Mouse (Mus musculus) kidney, embryonic 16.5 days (tissue): ENCODE results near the gene Klrg1. TPM values are rescaled to one million over a fixed set of nuclear protein-coding genes. Genes with fewer than 3 reads are reported as not detected.
A peak's percentile ranks its signal among the peaks of the same experiment; 100 is the strongest.

Experiments used
- ATAC-seq: fragments of 200-750 bp; cut with Nextera tagmentation; 2 replicates; pipeline ENCODE4 v1.8.0; 2017; ENCODE audit warnings: moderate TSS enrichment; ENCODE audit not compliant: low FRiP score, low TSS enrichment
- H3K27ac ChIP-seq: fragments of 300-500 bp; sonication (generic); 2 replicates; pipeline ENCODE4 v1.5.1; 2014; ENCODE audit warnings: low read length
- H3K27me3 ChIP-seq: fragments of 300-500 bp; sonication (generic); 2 replicates; pipeline ENCODE4 v1.6.1; 2014; ENCODE audit warnings: low read length, control low read depth, mixed read lengths; ENCODE audit not compliant: insufficient read depth
- H3K36me3 ChIP-seq: fragments of 300-500 bp; sonication (generic); 2 replicates; pipeline ENCODE4 v1.6.1; 2014; ENCODE audit warnings: low read length, control low read depth, mixed read lengths; ENCODE audit not compliant: insufficient read depth
- H3K4me1 ChIP-seq: fragments of 300-500 bp; sonication (generic); 2 replicates; pipeline ENCODE4 v1.6.1; 2014; ENCODE audit warnings: low read length, control low read depth, mixed read lengths; ENCODE audit not compliant: insufficient read depth
- H3K4me2 ChIP-seq: fragments of 300-500 bp; sonication (generic); replicated peaks from 2 replicates; pipeline ENCODE4 v1.6.1; 2014; ENCODE audit warnings: low read depth, low read length
- H3K4me3 ChIP-seq: fragments of 300-500 bp; sonication (generic); 2 replicates; pipeline ENCODE4 v1.5.1; 2014; ENCODE audit warnings: mild to moderate bottlenecking, low read length
- H3K9ac ChIP-seq: fragments of 300-500 bp; sonication (generic); replicated peaks from 2 replicates; pipeline ENCODE4 v1.6.1; 2014; ENCODE audit warnings: low read length
- H3K9me3 ChIP-seq: fragments of 300-500 bp; sonication (generic); 2 replicates; pipeline ENCODE4 v1.6.1; 2016; ENCODE audit warnings: low read length, control low read depth
- WGBS: fragments of 180-500 bp; shearing (Covaris S2); extraction: QIAGEN DNeasy Blood & Tissue Kit; methylation state at CpG from one replicate; pipeline ENCODE4 v1.1.7; 2014; 5-methylcytosine and 5-hydroxymethylcytosine counted together
- polyA plus RNA-seq: library from polyadenylated mRNA; unstranded; fragments of >200 nt; fragmentation: Nextera tagmentation; extraction: Ambion mirVana; gene quantifications from 2 replicates; pipeline ENCODE4 v1.2.1, GENCODE M21; 2015

The Klrg1 gene
- polyA plus RNA-seq, 1 experiment from 2014 or later: not detected

- H3K4me3 ChIP-seq: no peak overlapping the region
- no peak overlapping the region for H3K9ac ChIP-seq
- H3K4me1 ChIP-seq: peaks cover 4% of the 10 kb centered on the region; the same call in 1 of the 2 replicates
- no peaks in the 10 kb centered on the region for H3K27me3 ChIP-seq
- H3K27ac ChIP-seq: no peak overlapping the region
- H3K36me3 ChIP-seq: no peaks in the 10 kb centered on the region
- ATAC-seq: no peak
- 30% methylated on average over 6 of the region's 6 CpGs for WGBS
- H3K9me3 ChIP-seq: no peaks in the 10 kb centered on the region
- no peak overlapping the region for H3K4me2 ChIP-seq
These were observed 21.7 kb upstream of the Klrg1 start for GRCm38 (mm10) chr6:122304355-122304754.

DNA sequence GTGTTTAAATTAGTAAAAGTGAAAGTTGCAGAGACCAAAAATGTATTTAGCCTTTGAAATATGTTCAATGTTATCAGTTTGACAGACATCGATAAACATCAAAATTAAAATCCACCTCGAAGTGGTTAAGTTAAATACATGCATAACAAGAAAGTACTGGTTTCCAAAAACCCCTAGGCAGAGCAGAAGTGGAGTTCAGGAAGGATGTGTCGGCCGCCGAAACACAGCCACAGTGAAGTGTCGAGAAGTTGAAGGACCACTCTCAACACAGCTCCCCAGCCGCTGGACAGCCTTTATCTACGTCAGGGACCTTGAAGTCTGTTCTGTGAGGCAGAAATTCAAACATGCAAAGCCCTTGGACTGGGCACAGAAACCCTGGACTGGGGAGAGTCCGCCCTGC lies 20.8 kb upstream of the Klrg1 start:
- Histone ChIP-seq H3K4me1 (peaks cover 4% of the 10 kb centered on the region; the same call in 1 of the 2 replicates), H3K4me2 (no peak overlapping the region), H3K27me3 (no peaks in the 10 kb centered on the region), H3K36me3 (no peaks in the 10 kb centered on the region), H3K9me3 (no peaks in the 10 kb centered on the region), H3K4me3 (no peak overlapping the region), H3K9ac (no peak overlapping the region), H3K27ac (no peak overlapping the region)
- no peak for ATAC-seq
- 70% methylated on average over 9 of the region's 9 CpGs for WGBS

GRCm38 (mm10) chr6:122302661-122303060 lies 20.0 kb upstream of the Klrg1 start:
- H3K9me3 ChIP-seq: no peaks in the 10 kb centered on the region

GRCm38 (mm10) chr6:122302121-122302520 lies 19.4 kb upstream of the Klrg1 start:
- H3K36me3 ChIP-seq: no peaks in the 10 kb centered on the region
- WGBS: 41% methylated on average over 1 of the region's 1 CpGs
- no peak overlapping the region for H3K9ac ChIP-seq
- H3K4me2 ChIP-seq: no peak overlapping the region
- H3K27me3 ChIP-seq: no peaks in the 10 kb centered on the region
- no peaks in the 10 kb centered on the region for H3K9me3 ChIP-seq
- no peak overlapping the region for H3K4me3 ChIP-seq
- ATAC-seq: no peak
- H3K4me1 ChIP-seq: peaks cover 5% of the 10 kb centered on the region; the same call in 1 of the 2 replicates
- H3K27ac ChIP-seq: no peak overlapping the region

More at GRCm38 (mm10) chr6:122302661-122303060, 20.0 kb upstream of the Klrg1 start:
- H3K9ac ChIP-seq: no peak overlapping the region
- WGBS: 85% methylated on average over 4 of the region's 4 CpGs
- no peaks in the 10 kb centered on the region for H3K36me3 ChIP-seq
- no peak overlapping the region for H3K27ac ChIP-seq
- no peak for ATAC-seq
- 0 out of 2 replicates have a peak, but pooled peaks cover 4% of the 10 kb centered on the region for H3K4me1 ChIP-seq
- H3K4me2 ChIP-seq: no peak overlapping the region
- no peaks in the 10 kb centered on the region for H3K27me3 ChIP-seq
- H3K4me3 ChIP-seq: no peak overlapping the region

- H3K9ac ChIP-seq: no peak overlapping the region
- no peaks in the 10 kb centered on the region for H3K36me3 ChIP-seq
- H3K9me3 ChIP-seq: no peaks in the 10 kb centered on the region
- H3K4me2 ChIP-seq: no peak overlapping the region
- no peak overlapping the region for H3K27ac ChIP-seq
- no peak overlapping the region for H3K4me3 ChIP-seq
- WGBS: 47% methylated on average over 3 of the region's 3 CpGs
- H3K27me3 ChIP-seq: no peaks in the 10 kb centered on the region
- ATAC-seq: no peak
- peaks cover 8% of the 10 kb centered on the region; the same call in 1 of the 2 replicates for H3K4me1 ChIP-seq
These were observed 17.0 kb upstream of the Klrg1 start for GRCm38 (mm10) chr6:122299621-122300133.

DNA sequence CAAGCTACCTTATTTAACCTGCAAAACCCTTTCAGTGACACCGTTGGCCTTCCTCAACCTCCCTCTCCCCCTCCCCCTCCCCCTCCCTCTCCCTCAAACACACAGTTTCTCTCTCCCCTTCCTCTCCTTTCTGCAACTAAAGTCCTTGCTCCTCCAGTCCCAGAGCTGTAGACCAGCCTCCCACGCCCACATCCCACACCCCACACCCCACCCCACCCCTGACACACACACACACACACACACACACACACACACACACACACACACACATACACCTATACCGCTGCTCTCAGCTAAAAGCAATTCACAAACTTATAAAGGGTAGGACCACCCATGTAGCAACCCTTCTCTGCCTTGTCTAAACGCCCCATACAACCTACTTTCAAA lies 15.5 kb upstream of the Klrg1 start:
- H3K27me3 ChIP-seq: no peaks in the 10 kb centered on the region
- no peaks in the 10 kb centered on the region for H3K9me3 ChIP-seq
- peak overlapping the region; percentile 74 for H3K4me2 ChIP-seq
- H3K9ac ChIP-seq: no peak overlapping the region
- no peak overlapping the region for H3K27ac ChIP-seq
- no peak overlapping the region for H3K4me3 ChIP-seq
- ATAC-seq: no peak
- peaks cover 4% of the 10 kb centered on the region; the same call in 1 of the 2 replicates for H3K4me1 ChIP-seq
- WGBS: 53% methylated on average over 4 of the region's 4 CpGs
- H3K36me3 ChIP-seq: no peaks in the 10 kb centered on the region

GRCm38 (mm10) chr6:122297279-122298222 lies 14.9 kb upstream of the Klrg1 start:
- no peaks in the 10 kb centered on the region for H3K9me3 ChIP-seq
- no peaks in the 10 kb centered on the region for H3K27me3 ChIP-seq
- peaks cover 4% of the 10 kb centered on the region; the same call in 1 of the 2 replicates for H3K4me1 ChIP-seq
- ATAC-seq: peak; percentile 74
- H3K36me3 ChIP-seq: no peaks in the 10 kb centered on the region
- peak overlapping the region; percentile 47 for H3K4me3 ChIP-seq
- H3K4me2 ChIP-seq: peak overlapping the region; percentile 74
- 5% methylated on average over 25 of the region's 25 CpGs for WGBS
- peak overlapping the region; percentile 61 for H3K9ac ChIP-seq
- H3K27ac ChIP-seq: peak overlapping the region; percentile 31; the same call in 1 of the 2 replicates

DNA sequence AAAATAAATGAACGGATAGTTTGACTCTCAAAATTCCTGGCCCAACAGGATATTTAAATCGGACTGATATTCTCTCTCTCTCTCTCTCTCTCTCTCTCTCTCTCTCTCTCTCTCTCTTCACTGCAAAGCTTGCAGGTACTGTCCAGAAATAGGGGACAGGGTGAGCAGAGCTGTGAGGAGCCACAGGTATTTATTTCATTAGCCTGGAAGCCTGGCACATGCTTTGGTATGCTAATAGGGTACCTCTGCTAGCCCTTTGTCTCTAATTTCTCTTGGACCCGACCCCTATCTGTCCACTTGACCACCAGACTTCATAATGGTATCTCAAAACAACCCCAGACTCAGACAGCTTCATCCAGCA lies 14.2 kb upstream of the Klrg1 start:
- Histone ChIP-seq H3K9ac (peak overlapping the region; percentile 61), H3K27ac (peak overlapping the region; percentile 31; the same call in 1 of the 2 replicates), H3K4me1 (peaks cover 4% of the 10 kb centered on the region; the same call in 1 of the 2 replicates), H3K9me3 (no peaks in the 10 kb centered on the region), H3K27me3 (no peaks in the 10 kb centered on the region), H3K4me2 (peak overlapping the region; percentile 74), H3K36me3 (no peaks in the 10 kb centered on the region), H3K4me3 (peak overlapping the region; percentile 47)
- ATAC-seq: no peak
- WGBS: 35% methylated on average over 3 of the region's 3 CpGs

DNA sequence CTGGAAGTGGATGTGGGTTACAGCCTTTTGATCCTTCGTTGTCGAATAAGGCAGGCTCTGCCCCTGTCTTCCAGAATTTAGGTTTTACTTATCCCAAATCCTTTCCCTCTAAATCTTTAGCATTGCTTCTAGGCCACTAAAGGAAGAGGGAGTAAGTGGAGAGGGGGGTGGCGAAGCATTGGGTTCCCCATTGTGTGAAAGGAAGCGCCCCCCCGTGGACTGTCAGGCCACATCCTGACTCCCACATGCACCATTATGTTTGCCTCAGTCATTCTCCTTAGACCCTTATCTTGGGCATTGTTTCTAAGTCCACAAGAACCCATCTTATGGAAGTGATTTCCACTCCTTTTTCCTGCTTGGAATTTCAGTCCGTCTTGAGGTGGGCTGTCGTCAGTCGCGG lies 12.6 kb upstream of the Klrg1 start:
- Histone ChIP-seq H3K9ac (no peak overlapping the region), H3K4me1 (peaks cover 6% of the 10 kb centered on the region; the same call in 1 of the 2 replicates), H3K27ac (no peak overlapping the region), H3K27me3 (no peaks in the 10 kb centered on the region), H3K9me3 (no peaks in the 10 kb centered on the region), H3K4me2 (no peak overlapping the region), H3K36me3 (no peaks in the 10 kb centered on the region), H3K4me3 (no peak overlapping the region)
- no peak for ATAC-seq
- 55% methylated on average over 9 of the region's 9 CpGs for WGBS

GRCm38 (mm10) chr6:122294290-122294689 lies 11.6 kb upstream of the Klrg1 start:
- Histone ChIP-seq H3K4me1 (peaks cover 11% of the 10 kb centered on the region; the same call in 1 of the 2 replicates), H3K27ac (no peak overlapping the region), H3K36me3 (no peaks in the 10 kb centered on the region), H3K27me3 (no peaks in the 10 kb centered on the region), H3K4me2 (no peak overlapping the region), H3K9ac (no peak overlapping the region), H3K4me3 (no peak overlapping the region), H3K9me3 (no peaks in the 10 kb centered on the region)
- no peak for ATAC-seq
- WGBS: 58% methylated on average over 3 of the region's 3 CpGs
